Mouse (Mus musculus): ENCODE results near the gene Bcat1. TPM values are rescaled to one million over a fixed set of nuclear protein-coding genes. Genes with fewer than 3 reads are reported as not detected.
A peak's percentile ranks its signal among the peaks of the same experiment; 100 is the strongest.
"Not testable (repeated sequence)": the region's sequence is repeated elsewhere in the genome, so short reads cannot be mapped to it uniquely, and the experiment has no call there.

Bcat1 gene
- polyA plus RNA-seq, 1 experiment from 2014 or later: 7.3 TPM

GRCm38 (mm10) chr6:145115476-145116097 is 39.6 kb upstream of the Bcat1 start, which contains the start of gene Lrmp:
Lrmp (plus strand) TSS chr6:145115653.
- Histone ChIP-seq H3K4me3 (no peak within 1 kb of the TSS), H3K27me3 (replicated peaks) (no peaks in the 10 kb centered on the region), H3K9ac (0 out of 2 replicates have a peak within 1 kb of the TSS, but pooled peaks have one; percentile 42), H3K4me1 (peaks cover 20% of the 10 kb centered on the region), H3K27ac (replicated peaks) (peak within 1 kb of the TSS; percentile 29), H3K4me2 (no peak within 1 kb of the TSS), H3K9me3 (no peaks in the 10 kb centered on the region), H3K36me3 (no peaks in the 10 kb centered on the region)
- no peak for ATAC-seq (ENCODE audit: extremely low read depth, insufficient number of reproducible peaks, low FRiP score, low TSS enrichment)
- 51% methylated on average over 6 of the region's 6 CpGs for WGBS

- ATAC-seq (ENCODE audit: extremely low read depth, insufficient number of reproducible peaks, low FRiP score, low TSS enrichment): no peak
- Histone ChIP-seq H3K27ac (replicated peaks) (no peak overlapping the region), H3K9ac (no peak overlapping the region), H3K4me3 (no peak overlapping the region), H3K27me3 (replicated peaks) (no peaks in the 10 kb centered on the region), H3K36me3 (no peaks in the 10 kb centered on the region), H3K4me1 (peaks cover 9% of the 10 kb centered on the region; the same call in 1 of the 2 replicates), H3K4me2 (no peak overlapping the region), H3K9me3 (no peaks in the 10 kb centered on the region)
- WGBS: 72% methylated on average over 2 of the region's 2 CpGs
These were observed 38.6 kb upstream of the Bcat1 start for GRCm38 (mm10) chr6:145114561-145114960.

- H3K4me2 ChIP-seq: no peak overlapping the region
- H3K9me3 ChIP-seq: no peaks in the 10 kb centered on the region
- H3K4me3 ChIP-seq: no peak overlapping the region
- no peak for ATAC-seq (ENCODE audit: extremely low read depth, insufficient number of reproducible peaks, low FRiP score, low TSS enrichment)
- H3K27me3 ChIP-seq (replicated peaks): no peaks in the 10 kb centered on the region
- 43% methylated on average over 6 of the region's 6 CpGs for WGBS
- H3K9ac ChIP-seq: no peak overlapping the region
- no peaks in the 10 kb centered on the region for H3K36me3 ChIP-seq
- H3K4me1 ChIP-seq: peaks cover 9% of the 10 kb centered on the region; the same call in 1 of the 2 replicates
- H3K27ac ChIP-seq (replicated peaks): no peak overlapping the region
These were observed 36.9 kb upstream of the Bcat1 start for GRCm38 (mm10) chr6:145112865-145113264.

DNA sequence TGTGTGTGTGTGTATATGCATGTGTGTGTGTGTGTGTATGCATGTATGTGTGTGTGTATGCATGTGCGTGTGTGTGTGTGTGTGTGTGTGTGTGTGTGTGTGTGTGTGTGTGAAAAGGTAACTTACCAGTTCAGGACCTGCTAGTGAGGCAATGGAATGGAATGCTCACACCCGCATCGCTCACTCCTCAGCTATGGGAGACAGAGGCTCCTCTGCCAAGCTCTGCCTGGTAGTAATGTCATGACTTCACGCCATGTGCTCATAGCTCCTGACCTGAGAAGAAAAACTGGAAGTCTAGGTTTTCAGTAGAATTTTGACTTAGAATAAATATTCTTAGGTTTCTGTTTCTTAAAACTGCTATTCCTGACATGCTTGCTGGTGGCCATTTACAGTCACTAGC is 34.8 kb upstream of the Bcat1 start:
- Histone ChIP-seq H3K36me3 (no peaks in the 10 kb centered on the region), H3K4me1 (no peaks in the 10 kb centered on the region), H3K27ac (replicated peaks) (no peak overlapping the region), H3K4me3 (no peak overlapping the region), H3K4me2 (no peak overlapping the region), H3K9ac (no peak overlapping the region), H3K27me3 (replicated peaks) (no peaks in the 10 kb centered on the region), H3K9me3 (no peaks in the 10 kb centered on the region)
- ATAC-seq (ENCODE audit: extremely low read depth, insufficient number of reproducible peaks, low FRiP score, low TSS enrichment): no peak
- WGBS: 82% methylated on average over 4 of the region's 4 CpGs

- ATAC-seq (ENCODE audit: extremely low read depth, insufficient number of reproducible peaks, low FRiP score, low TSS enrichment): no peak
- 74% methylated on average over 6 of the region's 6 CpGs for WGBS
- H3K27me3 ChIP-seq (replicated peaks): no peaks in the 10 kb centered on the region
- no peak overlapping the region for H3K27ac ChIP-seq (replicated peaks)
- no peaks in the 10 kb centered on the region for H3K9me3 ChIP-seq
- peaks cover 11% of the 10 kb centered on the region for H3K4me1 ChIP-seq
- H3K9ac ChIP-seq: no peak overlapping the region
- no peak overlapping the region for H3K4me3 ChIP-seq
- H3K4me2 ChIP-seq: no peak overlapping the region
- no peaks in the 10 kb centered on the region for H3K36me3 ChIP-seq
These were observed 30.3 kb upstream of the Bcat1 start for GRCm38 (mm10) chr6:145106163-145106842.

GRCm38 (mm10) chr6:145105439-145105838 is 29.5 kb upstream of the Bcat1 start:
- ATAC-seq (ENCODE audit: extremely low read depth, insufficient number of reproducible peaks, low FRiP score, low TSS enrichment): no peak
- Histone ChIP-seq H3K4me2 (no peak overlapping the region), H3K27me3 (replicated peaks) (no peaks in the 10 kb centered on the region), H3K9ac (no peak overlapping the region), H3K9me3 (no peaks in the 10 kb centered on the region), H3K4me1 (peaks cover 20% of the 10 kb centered on the region), H3K27ac (replicated peaks) (no peak overlapping the region), H3K36me3 (no peaks in the 10 kb centered on the region), H3K4me3 (no peak overlapping the region)
- 88% methylated on average over 10 of the region's 10 CpGs for WGBS

DNA sequence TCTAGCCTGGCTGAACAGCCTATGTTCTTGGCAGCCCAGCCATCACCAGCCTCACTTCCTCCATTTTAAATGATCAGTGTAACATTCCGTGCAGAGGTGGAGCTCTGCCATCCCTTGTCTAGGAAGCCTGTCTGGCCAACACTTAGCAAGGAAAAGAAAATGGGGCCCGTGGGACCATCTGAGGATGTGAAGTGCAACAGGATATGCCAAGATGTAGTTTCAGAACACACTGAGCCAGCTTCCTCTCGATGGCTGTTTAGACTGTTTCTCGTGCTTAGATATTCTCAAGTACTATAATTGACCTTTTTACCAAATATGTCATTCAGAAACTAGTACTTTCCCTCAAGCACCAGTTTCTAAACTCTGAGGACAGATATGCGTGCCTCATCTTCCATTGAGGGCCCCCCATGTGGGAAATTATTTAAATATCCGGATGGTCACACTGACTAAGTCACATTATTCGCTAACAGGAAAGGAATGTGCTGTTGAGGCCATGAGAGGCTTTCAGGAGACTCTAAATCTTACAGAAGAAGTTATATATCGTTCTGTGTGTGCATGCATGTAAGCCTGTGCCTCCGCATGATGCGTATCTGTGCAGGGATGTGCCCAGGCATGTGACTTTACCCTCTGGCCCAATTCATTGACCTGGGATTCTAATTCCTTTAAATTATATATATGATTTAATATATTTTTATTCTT is 28.4 kb upstream of the Bcat1 start:
- Histone ChIP-seq H3K9ac (no peak overlapping the region), H3K36me3 (no peaks in the 10 kb centered on the region), H3K4me3 (no peak overlapping the region), H3K4me1 (peaks cover 21% of the 10 kb centered on the region), H3K27me3 (replicated peaks) (no peaks in the 10 kb centered on the region), H3K4me2 (no peak overlapping the region), H3K9me3 (no peaks in the 10 kb centered on the region), H3K27ac (replicated peaks) (0 out of 2 replicates have a peak overlapping the region, but pooled peaks have one; percentile 24)
- no peak for ATAC-seq (ENCODE audit: extremely low read depth, insufficient number of reproducible peaks, low FRiP score, low TSS enrichment)
- 73% methylated on average over 10 of the region's 10 CpGs for WGBS

DNA sequence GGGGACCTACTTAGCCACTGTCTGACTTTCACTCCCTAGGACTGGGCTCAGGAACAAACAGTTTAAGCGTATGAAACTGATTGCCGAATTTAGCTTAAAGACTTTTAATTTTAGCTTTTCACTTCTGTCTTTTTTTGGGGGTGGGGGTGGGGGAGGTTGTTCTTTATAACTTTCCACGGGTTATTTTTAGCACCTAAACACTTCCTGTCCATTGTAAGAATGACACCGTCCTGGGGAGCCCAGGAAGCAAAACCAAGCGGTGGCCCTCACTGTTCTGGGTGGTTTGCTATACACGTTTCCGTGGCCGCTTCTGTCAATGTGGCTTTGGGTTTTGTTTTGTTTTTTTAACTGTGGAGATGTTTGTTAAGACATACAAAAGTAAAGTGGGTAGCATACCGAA is 24.9 kb upstream of the Bcat1 start:
- peak overlapping the region; percentile 42; the same call in 1 of the 2 replicates for H3K27ac ChIP-seq (replicated peaks)
- no peaks in the 10 kb centered on the region for H3K36me3 ChIP-seq
- peaks cover 21% of the 10 kb centered on the region for H3K4me1 ChIP-seq
- H3K4me3 ChIP-seq: no peak overlapping the region
- H3K9me3 ChIP-seq: no peaks in the 10 kb centered on the region
- no peaks in the 10 kb centered on the region for H3K27me3 ChIP-seq (replicated peaks)
- no peak overlapping the region for H3K9ac ChIP-seq
- no peak for ATAC-seq (ENCODE audit: extremely low read depth, insufficient number of reproducible peaks, low FRiP score, low TSS enrichment)
- 35% methylated on average over 9 of the region's 9 CpGs for WGBS
- H3K4me2 ChIP-seq: 0 out of 2 replicates have a peak overlapping the region, but pooled peaks have one; percentile 4

GRCm38 (mm10) chr6:145094431-145094830 is 18.4 kb upstream of the Bcat1 start:
- ATAC-seq (ENCODE audit: extremely low read depth, insufficient number of reproducible peaks, low FRiP score, low TSS enrichment): no peak
- peaks cover 2% of the 10 kb centered on the region; the same call in 1 of the 2 replicates for H3K4me1 ChIP-seq
- H3K27me3 ChIP-seq (replicated peaks): peaks cover 5% of the 10 kb centered on the region; the same call in 1 of the 2 replicates
- H3K36me3 ChIP-seq: no peaks in the 10 kb centered on the region
- no peaks in the 10 kb centered on the region for H3K9me3 ChIP-seq
- no peak overlapping the region for H3K27ac ChIP-seq (replicated peaks)
- no peak overlapping the region for H3K4me3 ChIP-seq
- no peak overlapping the region for H3K9ac ChIP-seq
- H3K4me2 ChIP-seq: no peak overlapping the region
- WGBS: 75% methylated on average over 4 of the region's 4 CpGs

- H3K9me3 ChIP-seq; H3K9ac ChIP-seq; H3K4me3 ChIP-seq; ATAC-seq (ENCODE audit: extremely low read depth, insufficient number of reproducible peaks, low FRiP score, low TSS enrichment); H3K4me1 ChIP-seq; H3K4me2 ChIP-seq; H3K27me3 ChIP-seq (replicated peaks); H3K36me3 ChIP-seq; H3K27ac ChIP-seq (replicated peaks): not testable (repeated sequence)
- 56% methylated on average over 7 of the region's 7 CpGs for WGBS
These were observed 17.1 kb upstream of the Bcat1 start for GRCm38 (mm10) chr6:145093038-145093622.

- Histone ChIP-seq H3K4me2 (no peak overlapping the region), H3K4me3 (no peak overlapping the region), H3K9ac (no peak overlapping the region), H3K9me3 (no peaks in the 10 kb centered on the region), H3K27me3 (replicated peaks) (peaks cover 5% of the 10 kb centered on the region; the same call in 1 of the 2 replicates), H3K27ac (replicated peaks) (no peak overlapping the region), H3K4me1 (peaks cover 5% of the 10 kb centered on the region; the same call in 1 of the 2 replicates), H3K36me3 (no peaks in the 10 kb centered on the region)
- no peak for ATAC-seq (ENCODE audit: extremely low read depth, insufficient number of reproducible peaks, low FRiP score, low TSS enrichment)
- 74% methylated on average over 7 of the region's 7 CpGs for WGBS
These were observed 16.0 kb upstream of the Bcat1 start for GRCm38 (mm10) chr6:145091998-145092397.

Measured in heart, embryonic 13.5 days (tissue).